Mouse (Mus musculus): Measurements from ENCODE around the gene Bcl2l14. TPM values are rescaled to one million over a fixed set of nuclear protein-coding genes. Genes with fewer than 3 reads are reported as not detected.

The Bcl2l14 gene
- total RNA-seq, 2 experiments from 2014 or later, result 1.4 to 1.6 TPM

- ATAC-seq (replicated peaks; ENCODE audit: poor library complexity), result peak; percentile 94
Measured at GRCm38 (mm10) chr6:134402914-134403683, 7.0 kb downstream of the Bcl2l14 start.

- ATAC-seq (replicated peaks; ENCODE audit: poor library complexity), result no peak
Measured at GRCm38 (mm10) chr6:134403684-134404070, 7.6 kb downstream of the Bcl2l14 start.

- ATAC-seq (replicated peaks; ENCODE audit: poor library complexity), result no peak
Measured at GRCm38 (mm10) chr6:134407226-134407625, 11.1 kb downstream of the Bcl2l14 start.

GRCm38 (mm10) chr6:134413706-134414531 lies 17.8 kb downstream of the Bcl2l14 start:
- ATAC-seq (replicated peaks; ENCODE audit: poor library complexity), result peak; percentile 95

GRCm38 (mm10) chr6:134414532-134414883 lies 18.4 kb downstream of the Bcl2l14 start:
- ATAC-seq (replicated peaks; ENCODE audit: poor library complexity), result no peak

- no peak for ATAC-seq (replicated peaks; ENCODE audit: poor library complexity)
Measured at GRCm38 (mm10) chr6:134416556-134417105, 20.5 kb downstream of the Bcl2l14 start.

GRCm38 (mm10) chr6:134417886-134418285 lies 21.8 kb downstream of the Bcl2l14 start:
- ATAC-seq (replicated peaks; ENCODE audit: poor library complexity), result peak; percentile 46

GRCm38 (mm10) chr6:134420375-134420774 lies 24.3 kb downstream of the Bcl2l14 start:
- no peak for ATAC-seq (replicated peaks; ENCODE audit: poor library complexity)

GRCm38 (mm10) chr6:134421921-134422320 lies 25.8 kb downstream of the Bcl2l14 start:
- ATAC-seq (replicated peaks; ENCODE audit: poor library complexity), result no peak

- ATAC-seq (replicated peaks; ENCODE audit: poor library complexity), result peak; percentile 93
Measured at GRCm38 (mm10) chr6:134425216-134425717, 29.1 kb downstream of the Bcl2l14 start.

- no peak for ATAC-seq (replicated peaks; ENCODE audit: poor library complexity)
Measured at GRCm38 (mm10) chr6:134427165-134427564, 31.0 kb downstream of the Bcl2l14 start.

- no peak for ATAC-seq (replicated peaks; ENCODE audit: poor library complexity)
Measured at GRCm38 (mm10) chr6:134428455-134428854, 32.3 kb downstream of the Bcl2l14 start.

GRCm38 (mm10) chr6:134430161-134430799 lies 34.2 kb downstream of the Bcl2l14 start:
- ATAC-seq (replicated peaks; ENCODE audit: poor library complexity), result no peak

GRCm38 (mm10) chr6:134431583-134431982 lies 35.5 kb downstream of the Bcl2l14 start:
- ATAC-seq (replicated peaks; ENCODE audit: poor library complexity), result no peak

- ATAC-seq (replicated peaks; ENCODE audit: poor library complexity), result no peak
Measured at GRCm38 (mm10) chr6:134433281-134433680, 37.2 kb downstream of the Bcl2l14 start.

GRCm38 (mm10) chr6:134434044-134434443 lies 37.9 kb downstream of the Bcl2l14 start:
- ATAC-seq (replicated peaks; ENCODE audit: poor library complexity), result no peak

GRCm38 (mm10) chr6:134434866-134435390 lies 38.8 kb downstream of the Bcl2l14 start:
- no peak for ATAC-seq (replicated peaks; ENCODE audit: poor library complexity)

GRCm38 (mm10) chr6:134436955-134437354 lies 40.8 kb downstream of the Bcl2l14 start:
- ATAC-seq (replicated peaks; ENCODE audit: poor library complexity), result no peak

GRCm38 (mm10) chr6:134439401-134440021 lies 43.4 kb downstream of the Bcl2l14 start:
- no peak for ATAC-seq (replicated peaks; ENCODE audit: poor library complexity)

GRCm38 (mm10) chr6:134440023-134440422 lies 43.9 kb downstream of the Bcl2l14 start:
- no peak for ATAC-seq (replicated peaks; ENCODE audit: poor library complexity)
